Mouse (Mus musculus) left cerebral cortex, adult 8-10 months (tissue): Measurements from ENCODE around the gene Gli1. TPM values are rescaled to one million over a fixed set of nuclear protein-coding genes. Genes with fewer than 3 reads are reported as not detected.
A peak's percentile ranks its signal among the peaks of the same experiment; 100 is the strongest.

ENCODE experiments used
- DNase-seq, 2 experiments: peaks; one replicate each; pipeline ENCODE4 v3.0.0; 2022; ENCODE audit warnings: low spot score in 2 of 2
- total RNA-seq, 4 experiments: library from RNA; stranded (reverse); gene quantifications; 2 replicates each; pipeline ENCODE4 v1.2.4; 2022

Gene Gli1
- total RNA-seq, 4 experiments from 2014 or later: 2.9 to 5.4 (median 3.2) TPM

- no peak for DNase-seq
Measured at GRCm38 (mm10) chr10:127348957-127349356, 7.2 kb upstream of the Gli1 start.

GRCm38 (mm10) chr10:127346173-127346572, 4.4 kb upstream of the Gli1 start:
- no peak for DNase-seq

- DNase-seq: no peak
Measured at GRCm38 (mm10) chr10:127343029-127343428, 1.3 kb upstream of the Gli1 start.

- DNase-seq: no peak
Measured at GRCm38 (mm10) chr10:127341360-127341690, 449 bp downstream of the Gli1 start.

- no peak for DNase-seq
Measured at GRCm38 (mm10) chr10:127340577-127341359, 1.0 kb downstream of the Gli1 start.

- no peak for DNase-seq
Measured at GRCm38 (mm10) chr10:127339683-127340576, 1.8 kb downstream of the Gli1 start.

GRCm38 (mm10) chr10:127338930-127339682, 2.7 kb downstream of the Gli1 start:
- DNase-seq: peak in 1 of 2 experiments; percentile 75

GRCm38 (mm10) chr10:127337536-127338099, 4.2 kb downstream of the Gli1 start:
- no peak for DNase-seq

GRCm38 (mm10) chr10:127336952-127337351, 4.8 kb downstream of the Gli1 start:
- DNase-seq: no peak

GRCm38 (mm10) chr10:127335271-127335670, 6.5 kb downstream of the Gli1 start:
- no peak for DNase-seq

GRCm38 (mm10) chr10:127333152-127333551, 8.6 kb downstream of the Gli1 start:
- DNase-seq: no peak

GRCm38 (mm10) chr10:127332211-127332874, 9.4 kb downstream of the Gli1 start:
- no peak for DNase-seq

- DNase-seq: no peak
Measured at GRCm38 (mm10) chr10:127330212-127330611, 11.6 kb downstream of the Gli1 start.

GRCm38 (mm10) chr10:127327461-127328145, 14.2 kb downstream of the Gli1 start:
- DNase-seq: no peak

GRCm38 (mm10) chr10:127326828-127327227, 14.9 kb downstream of the Gli1 start:
- no peak for DNase-seq

GRCm38 (mm10) chr10:127326017-127326801, 15.6 kb downstream of the Gli1 start:
- DNase-seq: no peak

- no peak for DNase-seq
Measured at GRCm38 (mm10) chr10:127325454-127326016, 16.2 kb downstream of the Gli1 start.

- no peak for DNase-seq
Measured at GRCm38 (mm10) chr10:127324495-127324894, 17.3 kb downstream of the Gli1 start.
